Mouse (Mus musculus) left cerebral cortex, postnatal 4 days (tissue): ENCODE data around the gene Wdr38. TPM values are rescaled to one million over a fixed set of nuclear protein-coding genes. Genes with fewer than 3 reads are reported as not detected.
A peak's percentile ranks its signal among the peaks of the same experiment; 100 is the strongest.
"Not testable (repeated sequence)": the region's sequence is repeated elsewhere in the genome, so short reads cannot be mapped to it uniquely, and the experiment has no call there.

Source experiments
- DNase-seq: peaks from one replicate; pipeline ENCODE4 v3.0.0-alpha.2; 2022
- intact Hi-C: fragments of 180-260 bp; cut with DNase I; formaldehyde crosslinking; loops from one replicate; pipeline ENCODE4 v1.15.1; 2025
- total RNA-seq, 2 experiments: library from RNA; stranded (reverse); gene quantifications; 2 replicates each; pipeline ENCODE4 v1.2.3; 2021

The Wdr38 gene
- total RNA-seq, 2 experiments from 2014 or later = 0.46 to 0.58 TPM

- intact Hi-C loops = loop anchor here (10.0 kb wide), 1 partner anchor 197 kb away; no protein-coding TSS in a partner anchor
- DNase-seq = no peak
These were observed 5.3 kb upstream of the Wdr38 start for GRCm38 (mm10) chr2:38992004-38992403.

- no peak for DNase-seq
- intact Hi-C loops = loop anchor here (10.0 kb wide), 1 partner anchor 198 kb away; no protein-coding TSS in a partner anchor
These were observed 4.8 kb upstream of the Wdr38 start for GRCm38 (mm10) chr2:38992452-38992851.

GRCm38 (mm10) chr2:38999381-38999780, 2.1 kb downstream of the Wdr38 start:
- no peak for DNase-seq
- intact Hi-C loops = loop anchor here (2.0 to 10.0 kb wide), 2 partner anchors 73 to 205 kb away; partner anchors contain the start of gene Nr6a1

- DNase-seq = no peak
- intact Hi-C loops = loop anchor here (2.0 to 10.0 kb wide), 2 partner anchors 73 to 205 kb away; partner anchors contain the start of gene Nr6a1
These were observed 2.8 kb downstream of the Wdr38 start for GRCm38 (mm10) chr2:38999910-39000586.

- intact Hi-C loops = no loop called here
- no peak for DNase-seq
These were observed 3.3 kb downstream of the Wdr38 start for GRCm38 (mm10) chr2:39000587-39000919.

- no peak for DNase-seq
- intact Hi-C loops = no loop called here
These were observed 4.6 kb downstream of the Wdr38 start for GRCm38 (mm10) chr2:39001866-39002265.

GRCm38 (mm10) chr2:39003106-39003505, 5.8 kb downstream of the Wdr38 start:
- intact Hi-C loops = no loop called here

GRCm38 (mm10) chr2:39003512-39003911, 6.2 kb downstream of the Wdr38 start:
- intact Hi-C loops = no loop called here
- DNase-seq = no peak

More at GRCm38 (mm10) chr2:39003106-39003505, 5.8 kb downstream of the Wdr38 start:
- DNase-seq = no peak

- intact Hi-C loops = no loop called here
- DNase-seq = no peak
These were observed 7.1 kb downstream of the Wdr38 start for GRCm38 (mm10) chr2:39004372-39004771.

- peak; percentile 93 for DNase-seq
- intact Hi-C loops = no loop called here
These were observed 7.7 kb downstream of the Wdr38 start, which contains the start of gene Arpc5l for GRCm38 (mm10) chr2:39004880-39005435. Gene Arpc5l, plus strand, starts transcription at chr2:39005348.

- intact Hi-C loops = no loop called here
- DNase-seq = peak; percentile 31
These were observed 8.4 kb downstream of the Wdr38 start, which contains the start of gene Rpl35 for GRCm38 (mm10) chr2:39005574-39006079. Gene Rpl35, minus strand, starts transcription at chr2:39005624.

GRCm38 (mm10) chr2:39006149-39006730, 9.0 kb downstream of the Wdr38 start:
- intact Hi-C loops = no loop called here
- DNase-seq = no peak

GRCm38 (mm10) chr2:39007865-39008264, 10.6 kb downstream of the Wdr38 start:
- intact Hi-C loops = no loop called here
- peak; percentile 93 for DNase-seq

GRCm38 (mm10) chr2:39008350-39008851, 11.1 kb downstream of the Wdr38 start:
- intact Hi-C loops = no loop called here
- DNase-seq = no peak

- intact Hi-C loops = no loop called here
- no peak for DNase-seq
These were observed 11.7 kb downstream of the Wdr38 start for GRCm38 (mm10) chr2:39008954-39009365.

- intact Hi-C loops = not testable (repeated sequence)
These were observed 12.9 kb downstream of the Wdr38 start for GRCm38 (mm10) chr2:39010144-39010543.

GRCm38 (mm10) chr2:39011264-39011663, 14.0 kb downstream of the Wdr38 start:
- DNase-seq = no peak
- intact Hi-C loops = no loop called here

More at GRCm38 (mm10) chr2:39010144-39010543, 12.9 kb downstream of the Wdr38 start:
- not testable (repeated sequence) for DNase-seq

GRCm38 (mm10) chr2:39011971-39012370, 14.7 kb downstream of the Wdr38 start:
- intact Hi-C loops = no loop called here
- no peak for DNase-seq

- intact Hi-C loops = no loop called here
These were observed 15.5 kb downstream of the Wdr38 start for GRCm38 (mm10) chr2:39012768-39013279.

GRCm38 (mm10) chr2:39016581-39016980, 19.3 kb downstream of the Wdr38 start:
- no peak for DNase-seq
- intact Hi-C loops = no loop called here

More at GRCm38 (mm10) chr2:39012768-39013279, 15.5 kb downstream of the Wdr38 start:
- DNase-seq = no peak

GRCm38 (mm10) chr2:39020004-39020403, 22.7 kb downstream of the Wdr38 start:
- DNase-seq = no peak
- intact Hi-C loops = no loop called here
